Mouse (Mus musculus) natural killer cell, adult 2 months (primary cell): ENCODE measurements around the gene Lgmn.
A peak's percentile ranks its signal among the peaks of the same experiment; 100 is the strongest.

Experiments
- DNase-seq, 2 experiments: peaks; one replicate each; pipeline ENCODE4 v3.0.0; 2022; ENCODE audit warnings: low spot score in 2 of 2

Gene Lgmn

DNA sequence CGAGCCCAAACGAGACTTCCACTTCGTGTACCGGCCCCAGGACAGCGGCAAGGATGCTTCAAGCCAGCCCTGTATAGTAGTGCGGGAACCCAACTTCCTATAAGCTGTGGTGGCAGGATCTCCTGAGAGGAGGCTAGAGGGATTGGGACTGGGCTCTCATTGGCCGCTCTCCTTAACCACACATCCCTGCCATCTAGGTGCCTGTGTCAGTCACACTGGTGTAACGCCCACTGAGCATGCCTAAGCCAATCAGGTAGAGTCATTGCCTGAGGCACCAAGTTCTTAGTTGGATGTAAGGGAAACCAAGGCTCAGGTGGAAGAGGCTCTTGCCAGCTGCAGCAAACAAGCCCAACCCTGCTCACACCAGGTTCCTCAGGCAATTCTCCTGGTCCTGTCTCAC is 49.6 kb downstream of the Lgmn start:
- no peak for DNase-seq

DNA sequence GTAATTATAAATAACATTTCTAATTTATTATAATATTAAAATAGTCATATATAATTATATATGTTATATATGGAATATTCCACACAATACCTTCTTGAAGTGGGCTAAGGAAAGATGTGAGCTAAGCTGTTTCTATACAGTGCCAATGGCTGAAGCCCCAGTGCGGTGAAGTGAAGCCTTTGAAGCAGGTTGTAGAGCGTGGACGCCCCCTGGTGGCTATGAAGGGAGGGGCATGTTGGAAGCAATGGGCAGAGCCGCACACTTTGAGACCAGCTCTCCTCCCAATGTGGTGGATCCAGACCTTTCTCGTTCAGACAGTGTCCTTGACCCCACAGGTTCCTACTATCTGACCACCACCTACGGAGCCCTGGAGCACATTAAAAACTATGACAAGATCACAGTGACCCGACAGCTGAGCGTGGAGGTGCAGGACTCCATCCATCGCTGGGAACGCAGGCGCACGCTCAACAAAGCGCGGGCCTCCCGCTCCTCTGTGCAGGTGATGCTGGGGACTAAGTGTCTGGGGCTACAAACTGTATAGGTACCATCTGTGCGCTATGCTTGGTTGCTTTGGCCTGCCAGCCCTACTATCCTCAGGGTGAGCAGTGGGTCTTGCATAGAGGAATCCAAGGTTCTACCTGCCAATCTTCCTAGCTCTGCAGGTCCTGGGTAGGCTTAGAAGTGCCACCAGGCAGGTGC is 52.2 kb downstream of the Lgmn start:
- peak; percentile 74 to 86 for DNase-seq

DNA sequence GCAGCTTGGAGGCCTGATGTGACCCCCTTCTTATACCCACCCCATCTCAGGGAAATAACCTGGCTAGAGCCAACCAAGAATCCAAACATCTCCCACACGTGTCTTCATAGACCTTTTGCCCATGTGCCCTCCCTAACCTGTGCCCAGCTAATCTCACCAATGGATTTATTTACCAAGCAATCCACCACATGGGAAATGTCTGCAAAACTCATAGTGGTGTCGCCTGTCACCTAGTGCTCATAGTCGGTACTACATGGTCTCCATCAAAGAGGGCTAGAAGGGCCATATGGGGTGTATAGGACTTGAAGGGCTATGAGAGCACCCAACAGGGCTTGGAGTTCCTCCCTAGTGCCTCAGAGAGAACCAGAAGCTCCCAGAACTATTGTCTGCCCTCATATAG is 54.8 kb downstream of the Lgmn start:
- peak in 1 of 2 experiments; percentile 58 for DNase-seq

DNA sequence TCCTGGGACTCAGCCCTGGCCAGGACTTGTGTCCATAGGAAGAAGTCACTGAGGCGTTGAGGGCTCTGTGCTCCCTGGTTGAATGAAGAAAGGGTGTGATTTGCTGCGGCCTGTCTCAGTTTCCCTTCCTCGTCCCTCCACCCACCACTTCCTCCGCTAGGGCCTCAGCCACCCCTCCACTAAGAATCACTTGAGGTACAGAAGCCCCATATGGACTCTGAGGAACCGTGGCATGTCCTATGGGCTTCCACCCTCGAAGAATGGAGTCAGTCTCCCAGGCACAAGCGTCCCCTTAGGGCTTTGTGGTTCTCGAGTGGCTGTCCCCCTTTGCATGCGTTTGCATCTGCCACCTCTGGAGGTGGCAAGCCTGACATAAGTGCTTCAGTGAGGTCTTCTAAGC is 56.3 kb downstream of the Lgmn start:
- DNase-seq: peak in 1 of 2 experiments; percentile 24

DNA sequence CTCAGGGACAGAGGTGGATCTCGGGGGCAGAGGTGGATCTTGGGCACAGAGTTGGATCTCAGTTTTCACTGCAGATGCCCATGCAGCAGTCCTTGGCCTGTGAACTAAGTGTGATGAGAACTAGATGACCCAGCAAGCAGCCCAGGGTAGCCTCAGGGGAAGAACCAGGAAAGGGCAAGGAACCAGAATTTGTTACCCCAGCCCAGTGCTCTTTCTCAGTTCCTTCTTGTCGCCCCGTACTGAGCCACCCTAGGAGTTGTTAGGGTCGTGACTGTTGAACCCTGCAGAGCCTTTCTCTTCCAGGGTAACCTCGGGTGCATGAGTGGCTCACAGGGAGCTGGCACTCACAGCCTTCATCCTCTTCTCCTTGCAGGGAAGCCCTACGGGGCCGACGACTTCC is 57.4 kb downstream of the Lgmn start:
- DNase-seq: no peak

DNA sequence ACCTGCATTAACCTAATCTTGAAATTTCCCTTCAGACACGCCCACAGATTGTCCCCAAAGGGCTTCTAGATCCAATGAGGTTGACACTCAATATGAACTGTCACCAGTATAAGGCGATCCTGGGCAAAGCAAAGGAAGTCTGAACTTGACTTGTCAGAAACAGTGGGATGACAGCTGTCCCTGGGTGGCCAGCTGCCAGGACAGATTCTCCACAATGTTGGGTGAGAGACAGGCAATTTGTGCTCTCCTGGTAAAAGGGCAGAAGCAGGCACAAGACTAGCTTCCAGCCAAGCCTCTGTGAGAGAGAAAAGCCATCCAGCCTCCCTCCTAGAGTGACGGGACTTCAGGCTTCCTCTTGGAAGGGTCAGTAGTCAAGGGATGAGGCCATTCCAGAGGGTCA is 67.3 kb downstream of the Lgmn start:
- DNase-seq: no peak

DNA sequence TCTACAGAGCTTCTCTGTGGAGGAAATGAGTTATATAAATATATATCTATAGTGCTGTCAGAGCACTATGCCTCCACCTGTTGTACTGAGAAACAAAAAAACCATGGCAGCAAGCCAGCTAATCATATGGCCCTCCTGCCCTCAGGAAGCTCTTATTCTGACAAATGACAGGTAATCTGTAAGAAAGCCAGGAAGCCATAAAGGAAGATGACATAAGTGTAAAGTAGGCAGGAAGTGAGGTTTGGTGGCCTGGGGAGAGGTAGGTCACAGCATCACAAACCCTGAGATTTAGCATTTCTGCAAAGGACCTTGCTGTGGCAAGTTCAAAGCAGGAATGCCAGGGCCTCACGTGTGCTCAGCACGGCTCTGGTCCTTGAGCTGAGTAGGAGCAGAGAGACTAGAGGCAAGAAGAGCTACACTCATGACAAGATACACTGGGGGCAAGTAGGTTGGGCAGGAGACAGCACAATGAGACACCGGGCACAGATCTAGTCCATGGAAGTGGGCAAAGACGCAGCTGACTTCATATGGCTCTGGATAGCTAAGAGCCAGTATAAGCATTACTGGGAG is 68.6 kb downstream of the Lgmn start:
- peak; percentile 57 to 69 for DNase-seq

DNA sequence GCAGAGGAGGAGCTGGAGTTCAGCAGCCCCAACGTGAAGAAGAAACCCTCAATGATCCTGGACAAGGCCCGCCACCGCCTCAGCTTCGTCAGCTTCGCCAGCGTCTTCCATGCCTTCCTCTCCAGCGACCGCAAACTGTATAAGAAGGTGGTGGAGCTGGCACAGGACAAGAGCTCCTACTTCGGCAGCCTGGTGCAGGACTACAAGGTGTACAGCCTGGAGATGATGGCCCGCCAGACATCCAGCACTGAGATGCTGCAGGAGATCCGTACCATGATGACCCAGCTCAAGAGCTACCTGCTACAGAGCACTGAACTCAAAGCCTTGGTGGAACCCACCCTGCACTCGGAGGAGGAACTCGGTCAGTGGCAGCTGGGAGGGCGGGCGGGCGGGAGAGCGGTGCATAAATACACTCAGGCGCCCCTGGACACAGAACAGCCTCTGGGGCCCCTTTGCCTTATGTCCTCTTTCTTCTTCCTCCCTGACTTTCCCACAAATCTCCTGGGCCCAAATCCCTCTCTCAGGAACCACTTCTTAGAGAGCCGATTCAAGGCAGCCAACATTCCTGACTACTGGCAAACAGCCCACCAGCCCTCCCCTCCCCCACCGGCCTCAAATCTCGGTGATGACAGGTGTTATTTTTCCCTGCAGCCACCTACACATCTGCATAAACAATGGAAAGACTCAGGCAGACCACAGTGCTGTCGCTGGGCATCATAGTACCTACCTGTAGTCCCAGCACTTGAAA is 70.0 kb downstream of the Lgmn start:
- no peak for DNase-seq

DNA sequence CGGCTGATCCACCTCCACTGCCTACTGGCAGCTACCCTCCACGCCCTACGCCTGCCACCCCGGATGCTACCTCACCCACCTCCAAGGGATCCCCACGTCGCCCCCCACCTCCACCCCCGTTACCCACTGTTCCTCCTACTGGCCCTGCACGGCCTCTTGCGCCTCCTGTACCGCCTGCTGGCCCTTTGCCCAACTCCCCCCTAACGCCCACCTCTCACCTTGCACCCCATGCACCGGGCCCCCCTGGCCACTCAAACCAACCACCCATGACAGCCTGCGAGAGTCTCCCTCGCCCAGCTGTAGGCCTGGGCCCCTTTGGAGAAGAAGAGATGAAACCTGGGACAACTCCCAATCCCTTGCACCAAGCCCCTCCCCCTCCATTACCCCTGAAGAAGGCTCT is 71.1 kb downstream of the Lgmn start:
- DNase-seq: no peak

DNA sequence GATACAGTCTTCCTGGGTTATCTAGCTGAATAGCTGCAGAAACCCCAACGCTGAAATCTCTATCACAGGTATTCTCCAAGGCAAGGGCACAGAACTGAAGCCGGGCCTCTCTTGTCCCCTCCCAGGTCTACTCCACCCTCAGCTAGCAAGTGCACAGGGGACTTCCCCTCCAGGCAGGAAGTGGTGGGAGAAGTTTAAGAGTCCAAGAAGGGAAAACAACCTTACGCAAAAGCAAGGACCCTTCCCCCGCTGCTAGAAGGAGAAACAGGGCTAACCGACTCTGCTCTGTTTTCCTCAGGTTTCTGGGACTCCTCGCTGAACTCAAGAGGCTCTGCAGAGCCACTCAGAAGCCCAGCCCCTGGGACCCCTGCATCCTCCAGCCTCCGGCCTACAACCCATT is 71.5 kb downstream of the Lgmn start:
- DNase-seq: peak; percentile 74

DNA sequence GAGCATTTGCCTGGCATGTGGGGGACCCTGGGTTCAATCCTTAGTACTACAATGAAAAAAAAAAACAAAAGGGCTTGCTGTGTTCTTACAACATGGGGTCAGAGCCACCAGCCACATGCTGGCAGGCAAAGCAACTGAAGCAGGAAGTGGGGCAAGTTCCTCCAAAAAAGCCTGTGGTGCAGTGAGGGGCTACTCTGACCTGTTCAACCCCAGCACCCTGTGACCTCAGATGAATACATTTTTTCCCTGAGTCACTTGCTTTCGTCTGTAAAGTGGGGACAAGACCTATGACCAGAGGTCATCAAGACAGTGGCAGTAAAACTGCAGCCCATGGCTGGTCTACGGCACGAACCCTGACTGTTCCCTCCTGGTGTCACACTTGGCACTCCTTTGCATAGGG is 72.5 kb downstream of the Lgmn start:
- peak; percentile 49 to 61 for DNase-seq

DNA sequence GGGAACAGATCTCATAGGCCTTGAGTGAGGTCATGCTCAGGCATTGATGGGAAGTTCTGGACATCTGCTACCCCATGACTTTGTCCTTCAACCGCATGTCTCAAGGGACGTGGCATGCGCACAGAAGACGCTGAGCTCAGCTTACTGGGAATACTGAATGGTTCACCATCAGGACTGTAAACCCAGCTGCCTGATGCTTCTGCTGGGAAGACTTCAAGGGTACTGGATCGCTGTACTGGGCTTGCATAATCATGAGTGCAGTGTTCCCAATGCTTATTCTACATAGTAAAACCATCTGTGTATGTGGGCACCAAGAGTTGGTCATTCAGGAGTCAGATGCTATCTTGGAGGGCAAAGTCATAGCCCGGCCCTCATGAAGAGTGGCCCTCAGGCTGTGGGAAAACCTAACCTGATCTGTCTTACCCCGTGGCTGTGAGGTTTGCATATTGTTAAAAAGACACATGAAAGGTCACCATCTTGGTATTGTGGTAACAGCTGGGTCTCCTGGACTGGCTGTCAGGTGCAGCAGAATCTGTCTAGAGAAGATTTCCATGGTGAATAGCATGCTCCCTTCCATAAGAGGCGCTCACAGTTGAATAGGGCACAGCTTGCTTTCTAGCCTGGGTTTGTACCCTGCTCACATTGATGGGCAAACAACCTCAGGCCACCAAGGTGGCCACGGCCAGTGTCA is 73.3 kb downstream of the Lgmn start:
- DNase-seq: no peak

DNA sequence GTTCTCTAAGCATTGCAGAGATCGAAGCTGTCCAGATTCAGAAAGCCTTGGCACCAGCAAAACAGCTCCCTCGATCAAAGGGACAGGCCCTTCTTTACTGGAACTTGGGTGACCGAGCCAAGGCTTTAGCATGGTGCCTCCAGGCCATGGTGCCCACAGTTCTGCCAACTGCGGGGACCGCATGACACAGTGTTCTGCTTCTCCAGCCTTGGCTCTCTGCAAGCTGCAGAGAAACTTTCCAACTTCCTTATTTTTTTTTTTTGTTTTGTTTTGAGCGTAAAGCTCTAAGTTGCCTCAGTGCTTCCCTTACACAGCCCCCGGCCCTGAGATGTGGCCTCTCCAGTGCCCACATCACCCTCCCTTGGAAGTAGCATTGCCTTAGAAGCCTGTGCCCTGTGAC is 74.6 kb downstream of the Lgmn start:
- DNase-seq: peak in 1 of 2 experiments; percentile 33

DNA sequence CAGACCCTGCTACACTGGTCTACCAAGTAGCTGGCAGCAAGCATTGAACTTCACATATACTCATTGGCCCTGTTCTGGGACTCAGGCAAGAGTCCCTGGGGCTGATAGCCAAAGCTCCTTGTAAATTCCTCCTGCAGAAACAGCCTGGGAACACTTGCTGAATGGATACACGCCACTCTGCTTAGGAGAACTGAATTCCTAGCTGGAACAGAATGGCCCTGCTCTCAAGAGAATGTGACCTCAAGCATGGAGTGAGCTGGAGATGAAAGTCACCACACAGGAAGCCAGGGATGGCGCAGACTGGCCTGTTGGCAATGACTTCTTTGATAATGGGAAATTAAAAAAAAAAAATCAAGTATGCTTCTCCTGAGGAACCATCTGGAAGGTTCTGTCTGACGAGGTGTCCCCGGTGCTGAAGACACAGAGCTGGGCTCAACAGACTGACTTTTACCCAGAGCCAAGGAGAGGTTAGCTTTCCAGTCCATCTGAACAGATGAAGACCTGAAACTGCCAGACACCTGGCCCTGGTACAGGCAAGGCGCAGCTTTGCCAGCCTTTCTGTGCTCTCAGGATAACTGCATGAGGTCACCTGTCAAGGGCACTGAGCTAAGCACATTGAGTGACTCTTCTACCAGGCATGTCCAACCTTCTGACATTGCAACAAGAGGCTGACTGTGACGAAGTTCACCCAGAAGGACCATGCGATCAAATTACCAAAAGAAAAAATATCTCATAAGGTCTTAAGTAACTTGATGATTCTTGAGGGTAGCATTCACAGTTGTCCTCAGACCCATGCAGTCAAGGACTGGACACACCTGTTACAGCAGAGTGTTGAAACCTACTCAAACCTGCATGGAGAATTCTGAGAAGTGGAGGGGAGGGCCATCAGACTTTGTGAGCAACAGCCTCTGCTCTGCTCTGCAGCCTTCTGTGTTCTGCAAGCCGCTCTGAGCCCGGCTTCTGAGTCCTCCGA is 78.1 kb downstream of the Lgmn start:
- DNase-seq: no peak

DNA sequence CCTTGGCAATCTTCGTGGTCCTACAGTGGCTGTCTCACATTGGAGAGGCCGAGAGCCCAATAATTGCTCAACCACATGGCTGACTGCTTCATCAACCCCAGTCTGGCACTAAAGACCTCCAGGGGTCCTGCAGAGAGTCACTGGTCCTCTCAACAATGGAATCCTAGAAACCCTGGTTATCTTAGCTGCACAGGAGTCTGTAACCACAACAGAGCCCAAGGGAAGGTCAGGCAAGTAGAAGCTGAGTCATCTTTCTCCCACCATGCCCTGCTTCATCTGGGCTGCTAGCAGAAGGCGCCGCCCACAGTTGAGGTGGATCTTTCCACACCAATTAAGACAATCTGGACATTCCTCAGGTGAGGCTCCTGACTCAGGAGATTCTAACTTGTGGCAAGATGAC is 80.2 kb downstream of the Lgmn start:
- DNase-seq: no peak

DNA sequence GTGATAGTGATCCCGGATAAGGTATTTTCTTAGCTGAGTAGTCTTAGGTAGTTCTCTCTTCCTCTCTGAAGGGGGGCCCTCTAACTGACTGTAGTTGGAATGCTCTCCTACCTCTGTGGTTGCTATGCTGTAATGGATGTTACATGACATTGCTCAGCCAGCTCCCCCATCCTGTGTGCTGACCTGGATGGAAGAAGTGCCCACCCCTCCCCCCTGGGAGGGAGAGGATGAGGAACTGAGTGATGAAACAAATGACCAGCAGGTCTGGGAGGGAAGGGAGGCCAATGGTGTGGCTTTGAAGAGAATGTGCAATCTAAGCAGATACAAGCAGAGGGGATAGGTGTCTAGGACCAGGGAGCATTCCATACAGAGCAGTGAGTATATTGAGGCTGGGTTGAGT is 82.8 kb downstream of the Lgmn start:
- DNase-seq: no peak

DNA sequence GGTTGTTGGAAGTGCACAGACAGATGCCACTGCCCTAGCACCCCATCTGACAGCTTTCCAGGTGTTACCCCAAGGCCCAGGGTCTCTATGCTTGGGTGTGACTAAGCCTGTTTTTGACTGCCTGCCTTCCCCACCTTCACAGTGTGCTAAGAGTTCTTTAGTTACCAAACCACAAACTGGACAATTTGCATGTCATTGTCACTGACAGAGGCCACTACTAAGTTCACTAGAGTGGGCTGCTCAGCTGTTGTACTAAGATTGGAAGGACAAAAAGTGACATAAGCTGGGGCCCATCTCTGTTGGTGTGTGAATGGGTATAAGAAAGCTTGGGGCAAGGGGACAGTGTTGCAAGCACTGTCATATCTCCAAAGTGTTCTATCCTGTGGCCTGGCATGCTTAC is 83.8 kb downstream of the Lgmn start:
- peak; percentile 52 to 69 for DNase-seq

DNA sequence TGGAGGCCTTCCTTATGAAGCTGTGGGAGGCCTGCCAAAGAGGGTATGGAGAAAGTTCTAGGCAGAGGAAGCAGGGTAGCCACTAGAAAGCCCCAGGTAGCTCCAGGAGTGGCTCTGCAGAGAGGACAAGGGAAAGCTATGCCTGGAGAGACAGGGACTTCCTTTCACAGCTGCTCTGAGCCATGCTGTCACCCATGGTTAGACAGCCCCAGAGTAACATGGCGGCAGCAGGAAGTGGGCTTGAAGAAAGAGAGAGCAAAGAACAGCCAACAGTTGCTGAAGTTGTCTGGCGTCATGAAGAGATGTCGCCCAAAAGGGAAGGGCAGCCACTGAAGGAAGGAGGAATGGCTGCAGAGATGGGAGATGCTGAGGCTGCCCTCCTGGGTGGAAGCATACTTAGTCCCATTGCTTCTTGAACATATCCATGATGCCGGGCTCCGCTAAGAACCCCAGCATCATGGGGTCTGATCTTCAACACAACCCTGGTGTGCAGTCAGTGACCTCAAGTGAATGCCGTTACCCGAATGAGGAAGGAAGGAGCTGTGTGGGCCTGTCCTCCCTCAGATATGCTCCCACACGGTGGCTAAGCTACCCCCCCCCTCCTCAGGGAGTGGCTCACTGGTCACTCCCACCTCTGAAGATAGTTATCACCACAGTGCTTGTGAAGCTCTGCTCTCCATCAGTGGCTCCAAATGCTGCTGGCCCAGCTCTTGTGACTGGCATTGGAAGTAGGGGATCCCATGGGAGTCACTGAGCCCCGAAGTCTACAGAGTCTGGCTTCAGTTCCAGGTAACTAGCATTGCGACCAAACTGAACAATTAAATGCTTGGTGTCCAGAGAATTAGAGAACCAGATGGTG is 85.3 kb downstream of the Lgmn start:
- peak; percentile 59 to 64 for DNase-seq

DNA sequence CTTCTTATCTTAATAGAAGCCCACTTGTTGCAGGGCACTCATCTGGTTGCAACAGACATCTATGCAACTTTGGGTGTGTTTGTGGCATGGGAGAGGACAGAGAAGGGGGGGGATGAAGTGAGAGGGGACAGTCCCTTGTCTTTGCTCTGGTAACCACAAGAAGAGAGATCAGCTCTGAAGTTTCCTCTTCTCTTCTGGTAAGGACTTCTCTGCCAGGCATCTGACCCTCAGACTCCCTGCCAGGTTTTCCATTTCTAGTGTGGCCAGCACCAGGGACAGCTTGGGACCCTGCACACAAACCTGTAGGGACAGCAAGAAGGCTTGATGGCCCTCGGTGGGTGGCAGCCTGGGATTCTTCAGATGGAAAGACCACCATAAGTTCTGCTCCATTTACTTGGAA is 88.6 kb downstream of the Lgmn start:
- DNase-seq: peak; percentile 39 to 55

DNA sequence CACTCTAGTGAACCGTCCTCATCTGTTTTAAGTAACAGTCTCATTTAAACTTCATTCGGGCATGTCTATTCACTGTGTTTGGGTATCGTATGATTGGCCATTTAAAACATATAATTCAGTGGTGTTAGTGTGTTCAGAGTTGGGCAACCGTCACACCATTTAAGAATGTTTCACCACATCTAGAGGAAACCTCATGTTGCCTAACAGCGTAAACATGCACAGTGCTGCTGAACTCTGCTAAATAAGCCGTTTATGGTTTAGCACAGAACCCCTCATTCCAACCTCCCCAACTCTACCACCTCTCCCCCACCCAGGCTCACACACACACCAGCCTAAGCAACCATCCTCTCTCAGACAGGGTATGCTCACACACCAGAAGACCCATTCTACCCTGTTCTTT is 91.2 kb downstream of the Lgmn start:
- no peak for DNase-seq
